Mouse (Mus musculus) layer of hippocampus, adult 2 months (tissue): ENCODE data around the gene Bphl. TPM values are rescaled to one million over a fixed set of nuclear protein-coding genes. Genes with fewer than 3 reads are reported as not detected.

Experiments
- DNase-seq, 2 experiments: peaks; one replicate each; pipeline ENCODE4 v3.0.0; 2022; ENCODE audit warnings: low spot score in 2 of 2
- H3K27ac ChIP-seq: fragments of 200-600 bp; 2 replicates; pipeline ENCODE4 v1.8.1; 2022
- H3K4me3 ChIP-seq: fragments of 200-600 bp; 2 replicates; pipeline ENCODE4 v1.8.1; 2022; ENCODE audit warnings: mild to moderate bottlenecking
- CTCF ChIP-seq: fragments of 200-600 bp; conservative IDR thresholded peaks from 2 replicates; pipeline ENCODE4 v1.8.1; 2022; ENCODE audit warnings: antibody characterized with exemption, mild to moderate bottlenecking, moderate library complexity
- total RNA-seq, 2 experiments: library from RNA; stranded (reverse); gene quantifications; 2 replicates each; pipeline ENCODE4 v1.2.3; 2021

Gene Bphl
- total RNA-seq, 2 experiments from 2014 or later, result 50.8 to 51.9 TPM

GRCm38 (mm10) chr13:34106256-34106655 is 68.9 kb downstream of the Bphl start:
- no peak for DNase-seq
- no peak; the same call in 1 of the 2 replicates for TF ChIP-seq CTCF
- Histone ChIP-seq H3K27ac (no peak overlapping the region), H3K4me3 (no peak overlapping the region)

DNA sequence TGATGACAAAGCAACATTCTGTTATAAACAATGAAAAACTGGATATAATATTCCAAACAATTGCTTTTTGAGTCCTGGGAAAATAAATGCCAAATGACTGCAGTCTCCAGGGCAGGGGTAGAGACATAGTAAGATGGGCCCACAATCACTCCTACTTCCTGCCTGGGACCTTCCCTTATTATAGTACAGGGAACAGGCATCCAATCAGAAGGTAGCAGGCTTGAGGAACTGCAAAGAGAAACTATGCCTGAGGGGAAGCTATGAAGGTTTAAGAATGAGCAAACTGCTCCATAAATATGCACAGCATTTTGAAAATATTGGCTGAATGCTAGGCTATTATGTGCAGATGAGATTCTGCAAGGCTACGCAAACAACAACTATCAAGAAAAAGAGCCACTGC is 69.6 kb downstream of the Bphl start:
- no peak for DNase-seq
- Histone ChIP-seq H3K4me3 (no peak overlapping the region), H3K27ac (no peak overlapping the region)
- no peak for TF ChIP-seq CTCF

DNA sequence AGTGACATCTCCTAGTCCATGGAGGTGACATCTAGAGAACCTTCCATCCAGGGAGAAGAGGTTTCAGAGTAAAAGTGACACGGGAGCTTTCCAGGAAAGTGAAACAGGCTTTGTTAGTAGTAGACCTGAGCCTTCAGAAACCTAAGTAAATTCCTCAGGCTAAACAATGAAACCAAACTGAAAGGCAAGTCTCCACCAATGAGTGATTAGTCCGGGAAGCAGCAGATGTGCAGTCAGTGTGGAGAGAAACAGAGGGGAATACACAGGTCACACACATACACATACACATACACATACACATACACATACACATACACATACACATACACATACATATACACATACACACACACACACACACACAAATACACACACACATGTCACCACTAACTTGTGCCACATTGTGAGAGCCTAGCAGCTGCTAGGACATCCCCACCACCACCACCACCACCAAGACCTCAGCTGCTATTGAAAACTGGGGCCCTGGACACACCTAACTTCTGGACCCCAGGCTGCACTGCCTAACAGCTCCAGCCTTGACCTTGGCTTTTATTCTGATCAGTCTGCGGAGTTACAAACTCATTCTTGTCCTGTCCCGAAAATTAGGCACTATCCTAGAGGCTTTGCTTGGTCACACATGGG is 71.8 kb downstream of the Bphl start:
- TF ChIP-seq CTCF, result no peak
- Histone ChIP-seq H3K4me3 (no peak overlapping the region), H3K27ac (0 out of 2 replicates have a peak overlapping the region, but pooled peaks have one; percentile 10)
- DNase-seq, result no peak

- no peak for TF ChIP-seq CTCF
- Histone ChIP-seq H3K4me3 (no peak overlapping the region), H3K27ac (0 out of 2 replicates have a peak overlapping the region, but pooled peaks have one; percentile 10)
- no peak for DNase-seq
Measured at GRCm38 (mm10) chr13:34109677-34110058, 72.3 kb downstream of the Bphl start.

- no peak overlapping the region for H3K4me3 ChIP-seq
- TF ChIP-seq CTCF, result no peak
Measured at GRCm38 (mm10) chr13:34111019-34111418, 73.6 kb downstream of the Bphl start.

DNA sequence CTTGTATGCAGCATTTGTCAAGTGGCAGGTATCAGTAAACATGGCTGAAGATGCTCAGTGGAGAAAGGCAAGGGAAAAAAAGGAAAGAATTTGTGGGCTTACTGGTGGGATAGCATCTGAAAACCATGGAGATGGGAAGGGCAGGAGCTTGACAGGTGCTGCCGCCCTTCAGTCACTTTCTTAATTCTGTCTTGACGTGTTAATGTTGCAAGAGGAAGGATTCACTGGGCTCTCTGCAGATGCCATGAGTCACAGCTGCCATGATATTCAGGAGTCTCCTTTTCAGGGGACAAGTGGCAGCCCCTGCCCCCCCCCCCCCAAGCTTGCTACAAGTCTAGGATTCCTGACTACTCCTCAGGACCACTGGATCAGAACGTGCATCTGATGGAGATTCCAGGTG is 74.5 kb downstream of the Bphl start:
- H3K27ac ChIP-seq, result no peak overlapping the region
- no peak for DNase-seq
- TF ChIP-seq CTCF, result no peak
- H3K4me3 ChIP-seq, result no peak overlapping the region

More at GRCm38 (mm10) chr13:34111019-34111418, 73.6 kb downstream of the Bphl start:
- no peak for DNase-seq
- no peak overlapping the region for H3K27ac ChIP-seq

- no peak for TF ChIP-seq CTCF
- no peak overlapping the region for H3K4me3 ChIP-seq
- no peak for DNase-seq
- H3K27ac ChIP-seq, result no peak overlapping the region
Measured at GRCm38 (mm10) chr13:34112369-34113081, 75.1 kb downstream of the Bphl start.

DNA sequence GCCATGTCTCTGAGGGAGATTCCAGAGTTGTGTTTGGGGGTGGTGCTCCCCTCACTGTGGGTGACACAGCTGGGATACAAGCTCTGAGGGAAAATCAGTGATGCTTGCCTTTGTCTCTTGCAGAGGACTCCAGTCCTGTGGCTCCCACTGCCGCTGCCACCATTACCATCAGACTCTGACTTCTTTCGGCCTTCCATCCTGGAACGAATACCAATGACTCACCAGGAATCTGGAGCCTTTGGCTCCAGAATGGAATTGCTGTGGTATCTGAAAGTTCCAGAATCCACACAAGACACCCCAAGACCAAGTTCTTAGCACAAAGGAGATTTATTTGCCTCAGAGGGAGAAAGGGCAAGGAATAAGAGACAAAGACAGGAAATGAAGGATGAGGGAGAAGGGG is 75.7 kb downstream of the Bphl start:
- no peak for TF ChIP-seq CTCF
- Histone ChIP-seq H3K4me3 (no peak overlapping the region), H3K27ac (no peak overlapping the region)
- DNase-seq, result no peak

- no peak overlapping the region for H3K4me3 ChIP-seq
- no peak for TF ChIP-seq CTCF
- no peak overlapping the region for H3K27ac ChIP-seq
- DNase-seq, result no peak
Measured at GRCm38 (mm10) chr13:34114654-34115053, 77.3 kb downstream of the Bphl start.

- DNase-seq, result no peak
- no peak overlapping the region for H3K4me3 ChIP-seq
- no peak overlapping the region for H3K27ac ChIP-seq
- TF ChIP-seq CTCF, result no peak
Measured at GRCm38 (mm10) chr13:34116508-34116907, 79.1 kb downstream of the Bphl start.

DNA sequence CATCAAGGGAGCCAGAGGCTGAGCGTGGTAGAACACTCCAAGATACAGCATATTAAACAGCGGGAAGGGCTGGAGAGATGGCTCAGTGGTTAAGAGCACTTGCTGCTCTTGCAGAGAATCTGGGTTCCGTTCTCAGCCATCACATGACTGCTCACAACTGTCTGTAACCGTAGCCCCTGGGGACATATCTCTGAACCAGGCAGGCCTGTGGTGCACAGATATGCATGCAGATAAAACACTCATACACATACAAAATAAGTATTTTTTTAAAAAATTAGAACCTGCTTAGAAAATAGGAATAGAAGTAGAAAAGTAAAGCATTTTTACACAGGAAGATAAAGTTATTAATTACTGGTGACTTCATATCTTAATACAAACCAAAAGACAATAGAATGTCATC is 81.4 kb downstream of the Bphl start:
- H3K4me3 ChIP-seq, result no peak overlapping the region
- no peak for DNase-seq
- TF ChIP-seq CTCF, result no peak

GRCm38 (mm10) chr13:34119406-34119805 is 82.0 kb downstream of the Bphl start:
- Histone ChIP-seq H3K27ac (no peak overlapping the region), H3K4me3 (no peak overlapping the region)
- TF ChIP-seq CTCF, result no peak
- no peak for DNase-seq

More for the DNA sequence above, 81.4 kb downstream of the Bphl start:
- no peak overlapping the region for H3K27ac ChIP-seq

DNA sequence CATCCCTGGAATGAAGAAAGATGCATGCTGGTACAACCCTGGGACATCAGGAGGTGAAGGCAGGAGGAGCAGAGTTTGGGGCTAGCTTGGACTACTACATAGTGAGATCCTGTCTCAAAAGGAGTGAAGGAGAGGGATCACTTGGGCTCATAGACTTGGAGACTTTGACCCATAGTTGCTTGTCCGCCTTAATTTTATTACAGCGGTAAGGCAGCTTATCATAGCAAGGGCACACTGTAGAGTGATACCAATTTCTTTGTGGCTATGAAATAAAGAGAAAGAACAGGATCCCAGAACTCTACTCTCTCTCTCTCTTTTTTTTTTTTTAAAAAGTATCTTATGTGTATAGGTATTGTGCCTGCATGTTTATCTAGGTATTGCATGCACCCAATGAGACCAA is 83.1 kb downstream of the Bphl start:
- H3K27ac ChIP-seq, result no peak overlapping the region
- no peak overlapping the region for H3K4me3 ChIP-seq
- no peak for TF ChIP-seq CTCF
- no peak for DNase-seq

Other genes starting within 250 kb of the Bphl start
- not detected for gene Serpinb6e, start 194.2 kb upstream of the Bphl start, total RNA-seq
- under 1 TPM; 0.59 to 0.97 TPM for gene Serpinb6c, start 131.9 kb upstream of the Bphl start, total RNA-seq
- 1 to 10 TPM; 7.5 to 9.1 TPM for gene Nqo2, start 72.9 kb upstream of the Bphl start, total RNA-seq
- gene Ripk1, start 35.2 kb upstream of the Bphl start, total RNA-seq, result 1 to 10 TPM; 6.9 to 7.3 TPM
- 10 to 100 TPM; 44.5 to 46.0 TPM for gene Serpinb6a, start 34.8 kb upstream of the Bphl start, total RNA-seq
- 1,000 to 10,000 TPM in 1 of 2 experiments, 100 to 1,000 TPM in 1; 962 to 1,047 TPM for gene Tubb2a, start 40.4 kb downstream of the Bphl start, total RNA-seq
- gene Tubb2b, start 92.9 kb downstream of the Bphl start, total RNA-seq, result 100 to 1,000 TPM; 227 to 233 TPM
- 10 to 100 TPM; 23.7 to 23.9 TPM for gene Psmg4, start 125.4 kb downstream of the Bphl start, total RNA-seq